Mouse (Mus musculus): ENCODE measurements around the gene Gm39566.

DNA sequence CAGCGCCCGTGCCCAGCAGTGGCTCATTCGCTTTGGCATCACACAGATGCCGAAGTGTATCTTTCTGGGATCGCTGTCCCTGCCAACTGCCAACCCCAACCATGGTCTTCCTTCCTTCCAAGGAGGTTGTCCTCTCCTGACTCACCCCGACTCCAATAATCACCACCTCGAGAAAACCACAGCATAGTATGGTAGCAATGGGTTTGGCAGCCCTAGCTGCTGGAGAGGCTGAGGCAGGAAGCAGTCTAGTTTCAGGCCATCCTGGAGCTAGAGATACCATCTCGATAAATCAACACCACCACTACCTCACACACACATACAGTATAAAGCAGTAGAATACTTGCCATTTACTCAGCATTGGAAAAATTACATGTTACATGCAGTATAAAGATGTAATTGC lies 3.8 kb upstream of the Gm39566 start:
- TF ChIP-seq CTCF (IDR thresholded peaks at IDR 0.05 in 2 of 3, conservative IDR thresholded peaks at IDR 0.05 in 1 of 3; ENCODE audit: control insufficient read depth in 1 of 3, insufficient read depth in 1 of 3, low read depth in 2 of 3, low read length in 3 of 3, poor library complexity in 1 of 3, severe bottlenecking in 1 of 3) (no peak), KAT2A (conservative IDR thresholded peaks at IDR 0.05; ENCODE audit: low read depth, low read length) (no peak), EP300 (IDR thresholded peaks at IDR 0.05; ENCODE audit: low read depth in 1 of 2, low read length in 2 of 2) (no peak), USF1 (IDR thresholded peaks at IDR 0.05; ENCODE audit: low read depth, low read length) (no peak), POLR2A (IDR thresholded peaks at IDR 0.05; ENCODE audit: control insufficient read depth in 1 of 2, insufficient read depth in 1 of 2, low read depth in 1 of 2, low read length in 2 of 2, poor library complexity in 1 of 2) (no peak), JUND (IDR thresholded peaks at IDR 0.05; ENCODE audit: low read depth, low read length) (no peak), ZNF384 (IDR thresholded peaks at IDR 0.05; ENCODE audit: low read depth, low read length) (no peak), ETS1 (IDR thresholded peaks at IDR 0.05; ENCODE audit: low read depth, low read length) (no peak), NELFE (IDR thresholded peaks at IDR 0.05; ENCODE audit: low read depth, low read length) (no peak)

All from MEL (cell line).